Mouse (Mus musculus) embryo, embryonic 10 days (tissue): ENCODE measurements around the gene Lpar2.

Experiments
- DNase-seq: peaks from one replicate; pipeline ENCODE4 v3.0.0-alpha.2; 2015; ENCODE audit warnings: low spot score

Lpar2 gene

GRCm38 (mm10) chr8:69870003-69870765 lies 48.0 kb downstream of the Lpar2 start:
- no peak for DNase-seq

- DNase-seq = no peak
Observed at GRCm38 (mm10) chr8:69870907-69871306, 48.7 kb downstream of the Lpar2 start.

- DNase-seq = peak; percentile 77
Observed at GRCm38 (mm10) chr8:69874155-69874554, 51.9 kb downstream of the Lpar2 start.

- DNase-seq = no peak
Observed at GRCm38 (mm10) chr8:69874654-69875053, 52.4 kb downstream of the Lpar2 start.

DNA sequence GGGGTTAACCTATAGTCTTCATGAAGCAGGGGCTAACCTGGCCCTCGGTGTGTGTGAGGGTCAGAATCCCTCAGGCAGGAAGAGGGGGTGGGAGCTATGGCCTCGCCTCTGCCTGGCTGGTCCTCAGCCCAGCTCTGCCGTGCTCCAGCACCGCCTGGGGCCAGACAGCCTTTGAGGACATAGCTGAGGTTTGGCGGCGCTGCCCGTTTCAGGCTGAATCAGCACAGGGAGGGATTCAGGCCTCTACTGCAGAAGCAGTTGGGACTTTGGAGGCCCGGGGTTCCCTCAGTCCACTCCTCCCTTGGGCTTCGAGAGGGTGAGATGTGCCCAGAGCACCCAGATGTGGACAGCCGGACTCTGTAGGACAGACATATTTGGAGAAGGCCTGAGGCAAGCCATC lies 53.9 kb downstream of the Lpar2 start:
- no peak for DNase-seq

- no peak for DNase-seq
Observed at GRCm38 (mm10) chr8:69876967-69877366, 54.7 kb downstream of the Lpar2 start.

DNA sequence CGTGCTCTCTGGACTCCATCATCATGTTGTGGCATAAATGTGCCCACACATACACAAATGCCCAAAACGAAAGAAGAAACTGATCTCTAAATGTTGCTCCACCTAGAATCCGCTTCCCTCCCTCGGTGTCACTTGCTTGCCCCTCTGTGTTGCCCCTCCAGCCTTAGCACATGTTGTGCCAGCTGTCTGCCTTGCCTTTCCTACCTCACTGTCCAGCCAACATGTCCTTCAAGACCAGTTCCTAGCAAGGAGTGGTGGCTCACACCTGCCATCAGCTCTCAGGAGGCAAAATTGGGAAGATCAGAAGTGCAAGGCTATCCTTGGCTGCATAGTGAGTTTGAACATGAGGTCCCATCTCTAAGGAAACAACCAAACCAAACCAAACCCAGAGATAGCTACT lies 55.2 kb downstream of the Lpar2 start:
- no peak for DNase-seq

GRCm38 (mm10) chr8:69877992-69878391 lies 55.8 kb downstream of the Lpar2 start:
- no peak for DNase-seq

- no peak for DNase-seq
Observed at GRCm38 (mm10) chr8:69879678-69880077, 57.4 kb downstream of the Lpar2 start.
